Mouse (Mus musculus): ENCODE results near the gene Nckap5. TPM values are rescaled to one million over a fixed set of nuclear protein-coding genes. Genes with fewer than 3 reads are reported as not detected.

Nckap5 gene
- polyA plus RNA-seq, 1 experiment from 2014 or later, result 2.7 TPM

DNA sequence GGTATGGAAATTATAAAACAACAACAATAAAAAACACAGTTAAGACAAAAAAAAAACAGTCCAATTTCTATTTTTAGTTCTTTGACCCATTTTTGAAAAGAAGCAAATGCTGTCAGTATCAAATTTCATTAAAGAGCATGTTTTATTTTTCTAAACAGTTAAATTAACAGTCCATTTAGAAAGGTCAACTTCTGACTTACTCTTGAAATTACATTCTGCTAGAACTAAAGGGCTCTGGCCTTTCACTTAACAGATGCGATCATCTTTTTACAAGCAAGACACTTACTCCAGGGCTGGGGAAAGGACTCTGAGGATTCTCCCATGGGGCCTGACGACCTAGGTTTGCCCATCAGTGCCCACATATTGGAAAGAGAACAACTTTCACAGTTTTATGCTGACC, 359.2 kb downstream of the Nckap5 start:
- no peak overlapping the region for H3K4me3 ChIP-seq (ENCODE audit: low read depth, low read length)
- no peak for ATAC-seq (ENCODE audit: insufficient number of reproducible peaks, low FRiP score, low TSS enrichment, low read depth)
- no peaks in the 10 kb centered on the region for H3K9me3 ChIP-seq (ENCODE audit: control insufficient read depth, low read length)
- H3K27me3 ChIP-seq (ENCODE audit: control insufficient read depth, insufficient read depth, low read length), result no peaks in the 10 kb centered on the region
- H3K4me2 ChIP-seq (ENCODE audit: low read depth, severe bottlenecking), result no peak overlapping the region
- 48% methylated on average over 2 of the region's 2 CpGs for WGBS
- no peak for DNase-seq (ENCODE audit: low spot score)
- no peaks in the 10 kb centered on the region for H3K4me1 ChIP-seq (ENCODE audit: control insufficient read depth, insufficient read depth, low read length)
- H3K27ac ChIP-seq (replicated peaks; ENCODE audit: low read depth, low read length), result no peak overlapping the region
- H3K36me3 ChIP-seq (ENCODE audit: control insufficient read depth, insufficient read depth, low read length), result no peaks in the 10 kb centered on the region
- H3K9ac ChIP-seq (ENCODE audit: low read length), result no peak overlapping the region

GRCm38 (mm10) chr1:126470883-126471282, 359.7 kb downstream of the Nckap5 start:
- H3K9ac ChIP-seq (ENCODE audit: low read length), result no peak overlapping the region
- H3K9me3 ChIP-seq (ENCODE audit: control insufficient read depth, low read length), result no peaks in the 10 kb centered on the region
- no peaks in the 10 kb centered on the region for H3K27me3 ChIP-seq (ENCODE audit: control insufficient read depth, insufficient read depth, low read length)
- H3K4me1 ChIP-seq (ENCODE audit: control insufficient read depth, insufficient read depth, low read length), result no peaks in the 10 kb centered on the region
- H3K27ac ChIP-seq (replicated peaks; ENCODE audit: low read depth, low read length), result no peak overlapping the region
- H3K4me3 ChIP-seq (ENCODE audit: low read depth, low read length), result no peak overlapping the region
- 66% methylated on average over 2 of the region's 2 CpGs for WGBS
- no peak for ATAC-seq (ENCODE audit: insufficient number of reproducible peaks, low FRiP score, low TSS enrichment, low read depth)
- DNase-seq (ENCODE audit: low spot score), result no peak
- H3K36me3 ChIP-seq (ENCODE audit: control insufficient read depth, insufficient read depth, low read length), result no peaks in the 10 kb centered on the region
- H3K4me2 ChIP-seq (ENCODE audit: low read depth, severe bottlenecking), result no peak overlapping the region

DNA sequence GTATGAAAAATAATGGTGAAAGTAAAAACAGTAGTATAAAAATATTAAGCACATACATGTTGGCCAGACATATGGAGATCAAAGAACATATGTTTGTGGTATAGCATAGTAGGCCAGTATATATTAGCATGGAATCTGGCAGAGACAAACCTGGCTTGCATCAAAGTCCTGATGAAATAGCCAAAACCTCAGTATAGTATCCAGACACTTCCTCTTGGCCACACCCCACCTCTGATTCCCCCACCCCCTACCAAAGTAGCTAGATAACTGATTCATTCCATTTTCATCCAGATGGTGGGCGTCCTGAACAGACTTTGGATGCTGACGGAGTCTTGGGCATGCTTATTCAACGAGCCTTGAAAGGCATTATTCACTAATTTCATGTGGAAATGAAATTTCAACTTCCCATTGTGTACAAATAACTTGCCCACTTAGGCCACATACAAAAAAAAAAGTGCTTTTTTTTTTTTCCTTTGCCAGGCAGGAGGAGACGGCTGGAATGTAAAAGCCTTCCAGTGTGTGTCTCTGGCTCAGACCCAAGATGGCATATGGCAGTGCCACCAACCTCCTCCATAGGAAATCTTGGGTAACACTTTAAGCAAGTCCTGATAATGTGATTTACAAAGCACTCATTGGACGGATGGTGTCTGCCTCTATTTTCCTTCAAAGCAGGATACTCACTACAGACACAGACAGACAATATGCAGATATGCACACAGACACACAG, 360.6 kb downstream of the Nckap5 start:
- no peaks in the 10 kb centered on the region for H3K4me1 ChIP-seq (ENCODE audit: control insufficient read depth, insufficient read depth, low read length)
- no peaks in the 10 kb centered on the region for H3K36me3 ChIP-seq (ENCODE audit: control insufficient read depth, insufficient read depth, low read length)
- DNase-seq (ENCODE audit: low spot score) (no peak), ATAC-seq (ENCODE audit: insufficient number of reproducible peaks, low FRiP score, low TSS enrichment, low read depth) (no peak)
- no peak overlapping the region for H3K27ac ChIP-seq (replicated peaks; ENCODE audit: low read depth, low read length)
- H3K4me3 ChIP-seq (ENCODE audit: low read depth, low read length), result no peak overlapping the region
- no peaks in the 10 kb centered on the region for H3K9me3 ChIP-seq (ENCODE audit: control insufficient read depth, low read length)
- no peak overlapping the region for H3K9ac ChIP-seq (ENCODE audit: low read length)
- whole genome bisulfite sequencing, result 80% methylated on average over 5 of the region's 5 CpGs
- H3K4me2 ChIP-seq (ENCODE audit: low read depth, severe bottlenecking), result no peak overlapping the region
- no peaks in the 10 kb centered on the region for H3K27me3 ChIP-seq (ENCODE audit: control insufficient read depth, insufficient read depth, low read length)

- no peak for ATAC-seq (ENCODE audit: insufficient number of reproducible peaks, low FRiP score, low TSS enrichment, low read depth)
- no peak for DNase-seq (ENCODE audit: low spot score)
- no peak overlapping the region for H3K4me2 ChIP-seq (ENCODE audit: low read depth, severe bottlenecking)
- no peaks in the 10 kb centered on the region for H3K27me3 ChIP-seq (ENCODE audit: control insufficient read depth, insufficient read depth, low read length)
- no peaks in the 10 kb centered on the region for H3K4me1 ChIP-seq (ENCODE audit: control insufficient read depth, insufficient read depth, low read length)
- H3K9me3 ChIP-seq (ENCODE audit: control insufficient read depth, low read length), result no peaks in the 10 kb centered on the region
- no peaks in the 10 kb centered on the region for H3K36me3 ChIP-seq (ENCODE audit: control insufficient read depth, insufficient read depth, low read length)
- no peak overlapping the region for H3K27ac ChIP-seq (replicated peaks; ENCODE audit: low read depth, low read length)
- H3K4me3 ChIP-seq (ENCODE audit: low read depth, low read length), result no peak overlapping the region
- 74% methylated on average over 11 of the region's 11 CpGs for WGBS
- H3K9ac ChIP-seq (ENCODE audit: low read length), result no peak overlapping the region
These were observed 368.9 kb downstream of the Nckap5 start for GRCm38 (mm10) chr1:126461527-126462354.

DNA sequence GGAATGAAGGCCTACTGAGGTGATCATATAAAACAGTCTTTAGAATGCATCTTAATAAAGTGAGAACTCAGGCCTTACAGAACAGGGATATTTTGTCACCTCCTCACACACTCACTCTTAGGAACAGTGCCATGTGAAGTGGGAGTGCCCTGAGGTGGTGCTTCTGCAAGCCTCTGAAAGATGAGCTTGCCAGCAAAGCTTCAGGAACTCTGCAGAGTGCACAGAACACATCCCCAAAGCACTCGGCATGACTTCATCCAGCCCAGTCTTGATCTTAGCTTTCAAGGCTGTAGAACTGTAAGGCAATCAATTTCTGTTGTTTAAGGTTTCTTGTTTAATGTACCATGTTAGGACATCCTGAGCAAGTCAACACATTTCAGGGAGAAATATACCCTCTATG, 372.9 kb downstream of the Nckap5 start:
- H3K4me2 ChIP-seq (ENCODE audit: low read depth, severe bottlenecking), result no peak overlapping the region
- ATAC-seq (ENCODE audit: insufficient number of reproducible peaks, low FRiP score, low TSS enrichment, low read depth), result no peak
- no peak overlapping the region for H3K27ac ChIP-seq (replicated peaks; ENCODE audit: low read depth, low read length)
- WGBS, result 86% methylated on average over 1 of the region's 1 CpGs
- H3K9me3 ChIP-seq (ENCODE audit: control insufficient read depth, low read length), result no peaks in the 10 kb centered on the region
- H3K4me1 ChIP-seq (ENCODE audit: control insufficient read depth, insufficient read depth, low read length), result no peaks in the 10 kb centered on the region
- no peaks in the 10 kb centered on the region for H3K36me3 ChIP-seq (ENCODE audit: control insufficient read depth, insufficient read depth, low read length)
- no peaks in the 10 kb centered on the region for H3K27me3 ChIP-seq (ENCODE audit: control insufficient read depth, insufficient read depth, low read length)
- DNase-seq (ENCODE audit: low spot score), result no peak
- no peak overlapping the region for H3K4me3 ChIP-seq (ENCODE audit: low read depth, low read length)
- H3K9ac ChIP-seq (ENCODE audit: low read length), result no peak overlapping the region

GRCm38 (mm10) chr1:126454504-126455173, 376.0 kb downstream of the Nckap5 start:
- no peak overlapping the region for H3K4me3 ChIP-seq (ENCODE audit: low read depth, low read length)
- H3K27me3 ChIP-seq (ENCODE audit: control insufficient read depth, insufficient read depth, low read length), result no peaks in the 10 kb centered on the region
- no peaks in the 10 kb centered on the region for H3K9me3 ChIP-seq (ENCODE audit: control insufficient read depth, low read length)
- H3K36me3 ChIP-seq (ENCODE audit: control insufficient read depth, insufficient read depth, low read length), result no peaks in the 10 kb centered on the region
- H3K4me2 ChIP-seq (ENCODE audit: low read depth, severe bottlenecking), result no peak overlapping the region
- H3K9ac ChIP-seq (ENCODE audit: low read length), result no peak overlapping the region
- no peaks in the 10 kb centered on the region for H3K4me1 ChIP-seq (ENCODE audit: control insufficient read depth, insufficient read depth, low read length)
- ATAC-seq (ENCODE audit: insufficient number of reproducible peaks, low FRiP score, low TSS enrichment, low read depth) (no peak), DNase-seq (ENCODE audit: low spot score) (no peak)
- no peak overlapping the region for H3K27ac ChIP-seq (replicated peaks; ENCODE audit: low read depth, low read length)
- 76% methylated on average over 9 of the region's 9 CpGs for WGBS

GRCm38 (mm10) chr1:126451472-126451871, 379.1 kb downstream of the Nckap5 start:
- Histone ChIP-seq H3K9me3 (ENCODE audit: control insufficient read depth, low read length) (no peaks in the 10 kb centered on the region), H3K27me3 (ENCODE audit: control insufficient read depth, insufficient read depth, low read length) (no peaks in the 10 kb centered on the region), H3K4me1 (ENCODE audit: control insufficient read depth, insufficient read depth, low read length) (no peaks in the 10 kb centered on the region), H3K36me3 (ENCODE audit: control insufficient read depth, insufficient read depth, low read length) (no peaks in the 10 kb centered on the region), H3K4me3 (ENCODE audit: low read depth, low read length) (no peak overlapping the region), H3K4me2 (ENCODE audit: low read depth, severe bottlenecking) (no peak overlapping the region), H3K9ac (ENCODE audit: low read length) (no peak overlapping the region), H3K27ac (replicated peaks; ENCODE audit: low read depth, low read length) (no peak overlapping the region)
- WGBS, result 90% methylated on average over 9 of the region's 9 CpGs
- DNase-seq (ENCODE audit: low spot score), result no peak
- no peak for ATAC-seq (ENCODE audit: insufficient number of reproducible peaks, low FRiP score, low TSS enrichment, low read depth)

DNA sequence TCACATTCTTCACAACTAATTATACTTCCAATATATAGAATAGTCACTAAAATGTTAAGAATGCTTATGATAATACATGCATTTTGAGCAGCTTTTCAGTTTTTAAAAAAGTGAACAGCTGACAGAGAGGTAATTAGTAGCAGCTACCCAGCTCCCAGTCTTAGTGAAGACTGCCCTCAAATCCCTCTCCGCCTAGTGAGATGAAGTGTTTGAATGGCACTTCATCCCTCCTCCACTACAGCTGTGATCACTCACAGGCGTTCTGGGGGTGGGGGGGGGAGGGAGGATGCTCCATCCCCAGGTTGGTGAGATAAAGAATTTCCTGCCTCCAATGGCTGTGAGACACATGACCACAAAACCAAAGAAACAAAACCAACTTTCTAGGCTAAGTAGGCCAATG, 381.2 kb downstream of the Nckap5 start:
- Histone ChIP-seq H3K36me3 (ENCODE audit: control insufficient read depth, insufficient read depth, low read length) (no peaks in the 10 kb centered on the region), H3K9me3 (ENCODE audit: control insufficient read depth, low read length) (no peaks in the 10 kb centered on the region), H3K4me1 (ENCODE audit: control insufficient read depth, insufficient read depth, low read length) (no peaks in the 10 kb centered on the region), H3K4me3 (ENCODE audit: low read depth, low read length) (no peak overlapping the region), H3K27me3 (ENCODE audit: control insufficient read depth, insufficient read depth, low read length) (no peaks in the 10 kb centered on the region), H3K27ac (replicated peaks; ENCODE audit: low read depth, low read length) (no peak overlapping the region), H3K9ac (ENCODE audit: low read length) (no peak overlapping the region), H3K4me2 (ENCODE audit: low read depth, severe bottlenecking) (no peak overlapping the region)
- 48% methylated on average over 2 of the region's 2 CpGs for WGBS
- ATAC-seq (ENCODE audit: insufficient number of reproducible peaks, low FRiP score, low TSS enrichment, low read depth), result no peak
- no peak for DNase-seq (ENCODE audit: low spot score)

All from limb, embryonic 11.5 days (tissue).